Mouse (Mus musculus) intestine, embryonic 16.5 days (tissue): Measurements from ENCODE around the gene 9130213A22Rik. TPM values are rescaled to one million over a fixed set of nuclear protein-coding genes. Genes with fewer than 3 reads are reported as not detected.

ENCODE experiments used
- ATAC-seq: fragments of 200-750 bp; cut with Nextera tagmentation; 2 replicates; pipeline ENCODE4 v1.8.0; 2017; ENCODE audit warnings: moderate TSS enrichment, moderate library complexity
- H3K27ac ChIP-seq: fragments of 300-500 bp; sonication (generic); 2 replicates; pipeline ENCODE4 v1.5.1; 2014; ENCODE audit warnings: mild to moderate bottlenecking, low read length
- H3K27me3 ChIP-seq: fragments of 300-500 bp; sonication (generic); replicated peaks from 2 replicates; pipeline ENCODE4 v1.6.1; 2014; ENCODE audit warnings: low read length, control low read depth, mixed read lengths; ENCODE audit not compliant: control insufficient read depth, insufficient read depth
- H3K36me3 ChIP-seq: fragments of 300-500 bp; sonication (generic); 2 replicates; pipeline ENCODE4 v1.6.1; 2014; ENCODE audit warnings: low read length, control low read depth; ENCODE audit not compliant: control insufficient read depth, insufficient read depth
- H3K4me1 ChIP-seq: fragments of 300-500 bp; sonication (generic); 2 replicates; pipeline ENCODE4 v1.6.1; 2014; ENCODE audit warnings: low read length, control low read depth, mixed read lengths; ENCODE audit not compliant: control insufficient read depth, insufficient read depth
- H3K4me2 ChIP-seq: fragments of 300-500 bp; sonication (generic); 2 replicates; pipeline ENCODE4 v1.6.1; 2014; ENCODE audit warnings: low read depth, low read length, control low read depth
- H3K4me3 ChIP-seq: fragments of 300-500 bp; sonication (generic); 2 replicates; pipeline ENCODE4 v1.5.1; 2014; ENCODE audit warnings: mild to moderate bottlenecking, low read length
- H3K9ac ChIP-seq: fragments of 300-500 bp; sonication (generic); 2 replicates; pipeline ENCODE4 v1.6.1; 2014; ENCODE audit warnings: low read depth, low read length
- H3K9me3 ChIP-seq: fragments of 300-500 bp; sonication (generic); 2 replicates; pipeline ENCODE4 v1.6.1; 2016; ENCODE audit warnings: low read length, control low read depth; ENCODE audit not compliant: control insufficient read depth
- WGBS: fragments of 180-500 bp; shearing (Covaris S2); extraction: QIAGEN DNeasy Blood & Tissue Kit; methylation state at CpG from one replicate; pipeline ENCODE4 v1.1.7; 2014; 5-methylcytosine and 5-hydroxymethylcytosine counted together
- polyA plus RNA-seq: library from polyadenylated mRNA; unstranded; fragments of >200 nt; fragmentation: Nextera tagmentation; extraction: Ambion mirVana; gene quantifications from 2 replicates; pipeline ENCODE4 v1.2.1, GENCODE M21; 2015

Gene 9130213A22Rik
- 0.11 and 0.29 TPM in 2 replicates for polyA plus RNA-seq

GRCm38 (mm10) chr11:69122336-69122951 is at the start of gene 9130213A22Rik:
Gene 9130213A22Rik, minus strand, starts transcription at chr11:69122589.
- peak within 1 kb of the TSS; percentile 94 for H3K27ac ChIP-seq
- H3K4me3 ChIP-seq: peak within 1 kb of the TSS; percentile 79
- H3K4me1 ChIP-seq: peaks cover 31% of the 10 kb centered on the region
- H3K9ac ChIP-seq: peak within 1 kb of the TSS; percentile 82
- under 1% methylated on average over 62 of the region's 66 CpGs for WGBS
- ATAC-seq: peak; percentile 51
- H3K27me3 ChIP-seq: no peaks in the 10 kb centered on the region
- peak within 1 kb of the TSS; percentile 69 for H3K4me2 ChIP-seq
- no peaks in the 10 kb centered on the region for H3K9me3 ChIP-seq
- no peaks in the 10 kb centered on the region for H3K36me3 ChIP-seq

- Histone ChIP-seq H3K9me3 (no peaks in the 10 kb centered on the region), H3K4me3 (no peak overlapping the region), H3K36me3 (no peaks in the 10 kb centered on the region), H3K9ac (no peak overlapping the region), H3K27me3 (no peaks in the 10 kb centered on the region), H3K27ac (no peak overlapping the region), H3K4me1 (no peaks in the 10 kb centered on the region), H3K4me2 (no peak overlapping the region)
- ATAC-seq: no peak
- 25% methylated on average over 7 of the region's 7 CpGs for WGBS
Observed at GRCm38 (mm10) chr11:69171626-69172025, 49.2 kb upstream of the 9130213A22Rik start.

- H3K9me3 ChIP-seq: no peaks in the 10 kb centered on the region
- no peaks in the 10 kb centered on the region for H3K4me1 ChIP-seq
- H3K27me3 ChIP-seq: no peaks in the 10 kb centered on the region
- 84% methylated on average over 12 of the region's 12 CpGs for WGBS
- no peak overlapping the region for H3K27ac ChIP-seq
- no peak for ATAC-seq
- no peaks in the 10 kb centered on the region for H3K36me3 ChIP-seq
- no peak overlapping the region for H3K4me2 ChIP-seq
- H3K9ac ChIP-seq: no peak overlapping the region
- no peak overlapping the region for H3K4me3 ChIP-seq
Observed at GRCm38 (mm10) chr11:69169313-69169712, 46.9 kb upstream of the 9130213A22Rik start.

- H3K27ac ChIP-seq: no peak within 1 kb of the TSS
- peak within 1 kb of the TSS; percentile 7; the same call in 1 of the 2 replicates for H3K4me3 ChIP-seq
- no peaks in the 10 kb centered on the region for H3K9me3 ChIP-seq
- no peaks in the 10 kb centered on the region for H3K36me3 ChIP-seq
- peaks cover 19% of the 10 kb centered on the region for H3K27me3 ChIP-seq
- no peak within 1 kb of the TSS for H3K9ac ChIP-seq
- H3K4me1 ChIP-seq: 0 out of 2 replicates have a peak, but pooled peaks cover 3% of the 10 kb centered on the region
- 2% methylated on average over 18 of the region's 18 CpGs for WGBS
- no peak for ATAC-seq
- H3K4me2 ChIP-seq: peak within 1 kb of the TSS; percentile 19; the same call in 1 of the 2 replicates
Observed at GRCm38 (mm10) chr11:69156800-69157199, 34.4 kb upstream of the 9130213A22Rik start, which contains the start of gene Alox12b. Gene Alox12b, plus strand, starts transcription at chr11:69156989.

- Histone ChIP-seq H3K27ac (no peak overlapping the region), H3K4me3 (no peak overlapping the region), H3K4me2 (no peak overlapping the region), H3K36me3 (no peaks in the 10 kb centered on the region), H3K9me3 (no peaks in the 10 kb centered on the region), H3K4me1 (0 out of 2 replicates have a peak, but pooled peaks cover 3% of the 10 kb centered on the region), H3K27me3 (peaks cover 19% of the 10 kb centered on the region), H3K9ac (no peak overlapping the region)
- WGBS: 43% methylated on average over 1 of the region's 1 CpGs
- no peak for ATAC-seq
Observed at GRCm38 (mm10) chr11:69155351-69155750, 33.0 kb upstream of the 9130213A22Rik start.

GRCm38 (mm10) chr11:69153831-69154230 is 31.4 kb upstream of the 9130213A22Rik start:
- H3K27me3 ChIP-seq: peaks cover 22% of the 10 kb centered on the region
- H3K4me3 ChIP-seq: no peak overlapping the region
- no peaks in the 10 kb centered on the region for H3K36me3 ChIP-seq
- H3K27ac ChIP-seq: no peak overlapping the region
- no peak overlapping the region for H3K9ac ChIP-seq
- H3K4me1 ChIP-seq: 0 out of 2 replicates have a peak, but pooled peaks cover 3% of the 10 kb centered on the region
- no peak for ATAC-seq
- H3K4me2 ChIP-seq: no peak overlapping the region
- 87% methylated on average over 8 of the region's 8 CpGs for WGBS
- H3K9me3 ChIP-seq: no peaks in the 10 kb centered on the region

GRCm38 (mm10) chr11:69151004-69151403 is 28.6 kb upstream of the 9130213A22Rik start:
- peak overlapping the region; percentile 51 for H3K4me2 ChIP-seq
- H3K4me1 ChIP-seq: no peaks in the 10 kb centered on the region
- peaks cover 2% of the 10 kb centered on the region; the same call in 1 of the 2 replicates for H3K27me3 ChIP-seq
- no peak for ATAC-seq
- H3K9me3 ChIP-seq: no peaks in the 10 kb centered on the region
- WGBS: 50% methylated on average over 6 of the region's 6 CpGs
- H3K27ac ChIP-seq: no peak overlapping the region
- H3K4me3 ChIP-seq: peak overlapping the region; percentile 32; the same call in 1 of the 2 replicates
- H3K36me3 ChIP-seq: no peaks in the 10 kb centered on the region
- H3K9ac ChIP-seq: 0 out of 2 replicates have a peak overlapping the region, but pooled peaks have one; percentile 39

GRCm38 (mm10) chr11:69150444-69150843 is 28.1 kb upstream of the 9130213A22Rik start:
- WGBS: 7% methylated on average over 7 of the region's 7 CpGs
- Histone ChIP-seq H3K4me1 (no peaks in the 10 kb centered on the region), H3K36me3 (no peaks in the 10 kb centered on the region), H3K4me2 (peak overlapping the region; percentile 51), H3K9me3 (no peaks in the 10 kb centered on the region), H3K4me3 (peak overlapping the region; percentile 32), H3K9ac (0 out of 2 replicates have a peak overlapping the region, but pooled peaks have one; percentile 39), H3K27me3 (peaks cover 2% of the 10 kb centered on the region; the same call in 1 of the 2 replicates), H3K27ac (no peak overlapping the region)
- no peak for ATAC-seq

GRCm38 (mm10) chr11:69149728-69150127 is 27.3 kb upstream of the 9130213A22Rik start:
- WGBS: 77% methylated on average over 6 of the region's 6 CpGs
- Histone ChIP-seq H3K9ac (no peak overlapping the region), H3K27me3 (peaks cover 2% of the 10 kb centered on the region; the same call in 1 of the 2 replicates), H3K9me3 (no peaks in the 10 kb centered on the region), H3K4me2 (no peak overlapping the region), H3K4me1 (no peaks in the 10 kb centered on the region), H3K4me3 (no peak overlapping the region), H3K36me3 (no peaks in the 10 kb centered on the region), H3K27ac (no peak overlapping the region)
- no peak for ATAC-seq
